Mouse (Mus musculus): Measurements from ENCODE around the gene Gclm. TPM values are rescaled to one million over a fixed set of nuclear protein-coding genes. Genes with fewer than 3 reads are reported as not detected.

Gclm gene
- polyA plus RNA-seq (2017; shearing (Covaris generic)): 4.9 TPM

DNA sequence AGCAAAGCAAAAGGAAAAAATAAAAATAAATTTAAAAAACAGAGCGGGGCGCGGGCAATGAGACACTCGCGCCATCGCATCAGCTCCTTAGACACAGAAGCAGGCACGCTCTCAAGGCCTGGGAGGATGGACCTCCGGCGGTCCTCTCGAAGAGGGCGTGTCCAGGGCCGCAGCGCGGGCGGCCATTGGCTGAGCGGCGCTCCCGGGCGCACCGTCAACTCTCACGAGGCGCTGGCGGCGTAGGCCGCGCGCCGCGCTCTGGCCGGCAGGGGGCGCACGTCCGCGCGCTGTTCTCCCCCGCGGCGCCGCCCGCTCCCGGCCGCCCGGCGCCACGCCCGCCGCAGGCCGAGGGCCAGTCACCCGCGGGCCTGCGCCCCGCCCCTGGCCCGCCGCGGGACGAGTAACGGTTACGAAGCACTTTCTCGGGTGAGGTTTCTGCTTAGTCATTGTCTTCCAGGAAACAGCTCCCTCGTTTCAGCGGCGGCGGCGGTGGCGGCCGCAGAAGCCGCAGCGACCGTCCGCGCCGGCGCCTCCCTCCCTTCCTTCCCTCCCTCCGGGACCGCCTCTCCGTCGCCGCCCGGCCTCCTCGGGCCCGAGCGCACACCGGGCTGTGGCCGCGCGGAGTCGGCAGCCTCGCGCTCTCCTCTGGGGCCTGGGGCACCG is at the start of gene Gclm:
TSS of gene Gclm (plus strand) at position 343 of the 663 bp plus-strand sequence.

DNA sequence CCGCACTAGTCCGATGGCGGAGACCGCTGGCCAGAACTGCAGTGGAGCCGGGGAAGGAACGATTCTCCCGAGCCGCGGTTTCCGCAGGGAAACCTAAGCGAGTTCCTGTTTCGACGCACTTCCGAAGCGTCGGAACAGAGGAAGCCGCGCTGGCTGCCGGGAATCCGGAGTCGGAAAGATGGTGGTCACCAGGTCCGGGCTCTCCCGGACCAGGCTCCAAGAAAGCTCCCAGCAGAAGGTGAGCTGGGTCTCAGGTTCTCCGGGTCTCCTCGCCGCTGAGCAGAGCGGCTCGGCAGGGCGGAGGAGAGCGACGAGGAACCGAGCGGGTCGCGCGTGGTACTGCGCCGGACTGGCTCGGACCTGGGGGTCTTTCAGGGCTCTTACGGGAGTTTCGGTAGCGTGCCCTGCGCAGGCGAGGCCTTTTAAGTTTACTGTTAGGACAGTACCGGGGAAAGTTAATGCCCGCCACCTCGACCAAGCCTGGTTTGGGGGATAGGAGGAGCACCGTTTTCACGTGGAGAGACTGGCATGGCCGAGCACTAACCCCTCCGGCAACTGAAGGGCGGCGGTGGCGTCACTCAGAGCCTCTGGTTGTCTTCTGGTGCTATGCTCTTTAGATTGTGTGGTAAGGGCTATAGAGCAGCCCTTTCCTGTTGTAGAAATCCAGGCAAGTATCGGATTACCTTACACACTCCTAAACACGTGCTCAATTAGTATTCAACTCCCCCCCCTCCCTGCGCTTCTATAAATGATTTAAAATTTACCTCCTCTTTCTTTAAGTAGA is 29.1 kb downstream of the Gclm start, which contains the start of gene Dnttip2:
TSS of gene Dnttip2 (plus strand) at position 148 of the 784 bp plus-strand sequence.

DNA sequence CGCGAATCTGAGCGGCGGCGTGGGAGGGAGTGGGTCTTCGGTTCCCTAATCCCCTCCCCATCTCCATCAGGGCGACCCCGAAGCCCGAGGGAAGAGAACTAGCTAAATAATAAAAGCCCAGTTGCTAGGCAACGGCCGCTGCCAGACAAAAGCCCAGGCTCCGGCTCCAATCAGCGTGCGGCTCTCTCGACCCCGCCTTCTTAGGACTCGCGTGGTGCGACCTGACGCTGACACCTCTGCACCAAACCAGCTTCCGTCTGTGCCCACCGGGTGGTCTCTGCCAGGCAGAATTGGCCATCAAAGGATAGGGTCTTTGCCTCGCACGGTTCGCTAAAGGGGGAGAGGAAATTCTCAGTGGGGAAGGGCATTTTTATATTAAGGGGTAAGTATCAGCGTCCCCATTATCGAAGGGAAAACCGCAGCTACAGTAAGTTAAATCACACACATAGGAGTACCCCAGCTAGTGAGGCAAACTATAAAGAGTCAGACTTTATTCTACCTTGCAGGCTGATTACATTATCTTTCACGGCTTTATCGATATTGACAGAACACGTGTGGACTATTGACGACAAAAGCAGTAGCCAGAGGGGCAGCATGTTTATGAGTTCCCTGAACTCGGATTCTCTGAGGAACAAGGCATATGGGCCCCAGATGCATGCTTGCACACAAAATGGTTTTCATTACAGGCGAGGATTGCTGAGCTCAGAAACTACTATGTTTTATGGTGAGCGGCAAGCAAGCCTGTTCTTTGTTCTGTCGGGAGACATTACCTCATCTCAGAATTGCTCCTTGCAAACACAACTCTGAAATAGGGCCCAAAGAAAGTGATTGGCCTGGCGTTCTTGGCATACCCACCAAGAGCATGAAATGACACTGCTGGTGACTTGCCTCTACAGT is 48.8 kb downstream of the Gclm start, which contains the start of gene Bcar3:
TSS of gene Bcar3 (plus strand) at position 183 of the 897 bp plus-strand sequence.

Other genes with a start within 250 kb of the Gclm start
- gene Abca4, start 201.1 kb upstream of the Gclm start, polyA plus RNA-seq (2017; shearing (Covaris generic)): not detected
- 112 TPM for gene Dnttip2, start 28.8 kb downstream of the Gclm start, polyA plus RNA-seq (2017; shearing (Covaris generic))
- not detected for gene Bcar3, start 48.6 kb downstream of the Gclm start, polyA plus RNA-seq (2017; shearing (Covaris generic))